Mouse (Mus musculus): Measurements from ENCODE around the gene Frmd4a.

GRCm38 (mm10) chr2:4119678-4120458, 102.4 kb downstream of the Frmd4a start:
- TF ChIP-seq CTCF (conservative IDR thresholded peaks at IDR 0.05; ENCODE audit: low read length) = no peak
- no peak for TF ChIP-seq NANOG (IDR thresholded peaks at IDR 0.05; ENCODE audit: borderline replicate concordance, low read length)
- no peak for TF ChIP-seq POU5F1 (IDR thresholded peaks at IDR 0.05; ENCODE audit: borderline replicate concordance, low read length)
